Mouse (Mus musculus) liver, embryonic 14.5 days (tissue): ENCODE data around the gene Nadk2. TPM values are rescaled to one million over a fixed set of nuclear protein-coding genes. Genes with fewer than 3 reads are reported as not detected.
A peak's percentile ranks its signal among the peaks of the same experiment; 100 is the strongest.

Source experiments
- ATAC-seq: fragments of 200-750 bp; cut with Nextera tagmentation; 2 replicates; pipeline ENCODE4 v1.8.0; 2017; ENCODE audit warnings: moderate number of reproducible peaks, mild to moderate bottlenecking, moderate library complexity; ENCODE audit not compliant: insufficient read depth
- DNase-seq, 3 experiments: peaks; one replicate each; pipeline ENCODE4 v3.0.0-alpha.2; 2012 to 2013; ENCODE audit warnings: low read depth in 3 of 3, low spot score in 3 of 3
- H3K27ac ChIP-seq: fragments of 300-500 bp; sonication (generic); 2 replicates; pipeline ENCODE4 v1.5.1; 2014; ENCODE audit warnings: moderate library complexity, mild to moderate bottlenecking, control low read depth, inconsistent platforms
- H3K27me3 ChIP-seq: fragments of 300-500 bp; sonication (generic); 2 replicates; pipeline ENCODE4 v1.6.1; 2014; ENCODE audit warnings: mild to moderate bottlenecking, low read length, moderate library complexity; ENCODE audit not compliant: control insufficient read depth, insufficient read depth
- H3K36me3 ChIP-seq: fragments of 300-500 bp; sonication (generic); replicated peaks from 2 replicates; pipeline ENCODE4 v1.6.1; 2014; ENCODE audit warnings: low read depth; ENCODE audit not compliant: control insufficient read depth, insufficient read depth
- H3K4me1 ChIP-seq, 2 experiments: fragments of 200-500 bp in 1 of 2; fragments of 300-500 bp in 1 of 2; sonication (generic) in 1 of 2; replicated peaks; 2 replicates each; pipeline ENCODE4 v1.6.1; 2012 to 2014; ENCODE audit warnings: antibody characterized with exemption in 1 of 2, inconsistent platforms in 1 of 2, low read length in 1 of 2; ENCODE audit not compliant: control insufficient read depth in 2 of 2, insufficient read depth in 2 of 2
- H3K4me2 ChIP-seq: fragments of 300-500 bp; sonication (generic); 2 replicates; pipeline ENCODE4 v1.6.1; 2014; ENCODE audit warnings: low read depth, mild to moderate bottlenecking, control low read depth, moderate library complexity
- H3K4me3 ChIP-seq, 2 experiments: fragments of 200-500 bp in 1 of 2; fragments of 300-500 bp in 1 of 2; sonication (generic) in 1 of 2; 2 replicates each; pipeline ENCODE4 v1.5.1; 2012 to 2014; ENCODE audit warnings: low read depth in 2 of 2, low read length in 2 of 2, mild to moderate bottlenecking in 2 of 2, control low read depth in 1 of 2, inconsistent platforms in 1 of 2, moderate library complexity in 1 of 2; ENCODE audit not compliant: insufficient read depth in 1 of 2
- H3K9ac ChIP-seq: fragments of 300-500 bp; sonication (generic); replicated peaks from 2 replicates; pipeline ENCODE4 v1.6.1; 2014; ENCODE audit warnings: mild to moderate bottlenecking, control low read depth, moderate library complexity
- H3K9me3 ChIP-seq: fragments of 300-500 bp; sonication (generic); 2 replicates; pipeline ENCODE4 v1.6.1; 2016; ENCODE audit warnings: low read length, mixed read lengths; ENCODE audit not compliant: control insufficient read depth
- CTCF ChIP-seq: IDR thresholded peaks from 2 replicates; pipeline ENCODE4 v1.5.1; 2016; ENCODE audit warnings: antibody characterized with exemption, low read depth, control low read depth
- EP300 ChIP-seq: IDR thresholded peaks from 2 replicates; pipeline ENCODE4 v1.6.1; 2016; ENCODE audit warnings: antibody characterized with exemption, low read depth
- WGBS: fragments of 180-500 bp; shearing (Covaris S2); extraction: QIAGEN DNeasy Blood & Tissue Kit; methylation state at CpG from one replicate; pipeline ENCODE4 v1.1.7; 2014; ENCODE audit not compliant: insufficient replicate concordance; 5-methylcytosine and 5-hydroxymethylcytosine counted together
- polyA plus RNA-seq, 2 experiments: library from polyadenylated mRNA; depleted of rRNA in 1 of 2; stranded (reverse) in 1 of 2; unstranded in 1 of 2; fragments of >200 nt; fragmentation: Nextera tagmentation in 1 of 2; extraction: Ambion mirVana in 1 of 2; gene quantifications; 2 replicates each; pipeline versions ENCODE4 v1.2.1 to v1.2.3; 2012 to 2014

Gene Nadk2
- polyA plus RNA-seq, 2 experiments = 96.0 to 113 TPM

DNA sequence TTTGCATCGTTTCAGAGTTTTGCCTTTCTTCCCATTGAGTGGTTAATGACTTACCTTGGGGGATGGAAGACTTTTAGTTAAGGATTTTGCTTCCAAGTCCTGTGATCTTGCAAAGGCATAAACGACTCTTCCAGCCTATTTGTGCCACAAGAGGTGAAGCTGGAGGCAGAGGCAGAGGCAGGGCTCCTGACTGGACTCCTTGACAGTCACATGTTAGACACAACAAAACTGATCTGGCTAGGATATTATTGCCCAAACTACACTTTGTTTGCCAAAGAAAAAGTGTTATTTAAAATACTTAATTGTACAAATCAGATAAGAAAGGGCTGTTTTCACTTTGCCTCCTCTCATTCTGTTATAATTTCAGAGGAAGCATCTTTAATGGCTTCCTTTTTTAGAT is 3.1 kb downstream of the Nadk2 start:
- Histone ChIP-seq H3K9ac (peak overlapping the region; percentile 96), H3K4me2 (peak overlapping the region; percentile 95), H3K4me1 (peaks cover 47 to 55% of the 10 kb centered on the region in 2 experiments), H3K9me3 (no peaks in the 10 kb centered on the region), H3K4me3 (peak overlapping the region; percentile 81 to 90), H3K27ac (peak overlapping the region; percentile 96), H3K36me3 (peaks cover 22% of the 10 kb centered on the region), H3K27me3 (no peaks in the 10 kb centered on the region)
- 5% methylated on average over 2 of the region's 2 CpGs for WGBS
- TF ChIP-seq EP300 (no peak), CTCF (no peak)
- no peak for ATAC-seq
- no peak for DNase-seq

DNA sequence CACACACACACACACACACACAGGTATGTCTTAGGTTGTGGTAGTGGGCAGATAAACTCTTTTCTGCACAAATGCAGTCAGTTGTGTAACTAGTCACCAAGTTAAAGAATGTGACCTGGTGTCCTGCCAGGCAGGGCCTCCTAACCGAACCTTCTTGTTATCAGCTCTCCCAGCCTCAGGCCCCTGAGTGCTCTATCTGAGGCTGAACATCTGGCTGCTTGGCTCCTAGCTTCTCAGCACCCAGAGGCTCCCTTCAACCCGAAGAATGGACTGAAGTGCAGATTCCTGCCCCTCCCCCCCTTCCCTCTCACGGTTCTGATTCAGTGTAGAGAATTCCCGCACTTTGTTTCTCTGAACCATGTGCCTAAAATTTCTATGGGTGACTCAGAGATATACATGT is 3.6 kb downstream of the Nadk2 start:
- Histone ChIP-seq H3K27me3 (no peaks in the 10 kb centered on the region), H3K9ac (peak overlapping the region; percentile 96), H3K36me3 (peaks cover 22% of the 10 kb centered on the region), H3K4me3 (peak overlapping the region; percentile 81 to 90), H3K9me3 (no peaks in the 10 kb centered on the region), H3K27ac (peak overlapping the region; percentile 96), H3K4me1 (peaks cover 52 to 57% of the 10 kb centered on the region in 2 experiments), H3K4me2 (peak overlapping the region; percentile 95)
- 3% methylated on average over 4 of the region's 4 CpGs for WGBS
- no peak for TF ChIP-seq CTCF
- TF ChIP-seq EP300 = peak; percentile 99
- DNase-seq (peak; percentile 95 to 96 (median 95)), ATAC-seq (peak; percentile 73)

DNA sequence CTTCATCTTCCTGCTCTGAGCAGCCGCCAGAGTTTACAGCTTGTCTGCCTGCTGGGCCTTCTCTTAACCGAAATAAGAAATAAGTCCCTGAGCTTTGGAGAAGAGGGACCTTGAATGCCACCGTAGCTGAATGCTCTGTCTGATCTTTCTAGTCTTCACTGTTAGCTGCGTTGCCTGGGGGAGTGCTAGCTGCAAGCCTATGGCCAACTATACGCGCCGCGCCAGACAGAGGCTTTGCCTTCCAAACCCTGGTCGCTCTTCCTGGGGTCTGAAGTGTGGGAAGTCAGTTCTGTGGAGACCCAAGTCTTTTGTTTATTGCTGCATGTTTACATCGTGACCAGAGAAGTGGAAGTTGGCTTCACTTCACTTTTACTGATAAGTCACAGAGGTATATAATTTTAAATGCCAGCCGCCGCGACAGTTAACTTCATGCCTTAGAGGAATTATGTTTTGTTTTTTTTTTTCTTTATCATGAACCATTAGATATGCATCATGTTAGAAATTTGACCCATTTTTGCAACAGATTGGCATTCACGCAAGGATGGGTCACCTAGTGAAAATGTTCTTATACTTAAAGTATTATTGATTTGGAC is 4.6 kb downstream of the Nadk2 start:
- no peak for TF ChIP-seq EP300
- no peak for TF ChIP-seq CTCF
- Histone ChIP-seq H3K27ac (peak overlapping the region; percentile 96), H3K36me3 (peaks cover 22% of the 10 kb centered on the region), H3K9me3 (no peaks in the 10 kb centered on the region), H3K27me3 (no peaks in the 10 kb centered on the region), H3K4me3 (peak overlapping the region; percentile 81 to 90), H3K9ac (peak overlapping the region; percentile 79), H3K4me1 (peaks cover 53 to 55% of the 10 kb centered on the region in 2 experiments), H3K4me2 (peak overlapping the region; percentile 95)
- 19% methylated on average over 14 of the region's 14 CpGs for WGBS
- DNase-seq (no peak), ATAC-seq (no peak)

DNA sequence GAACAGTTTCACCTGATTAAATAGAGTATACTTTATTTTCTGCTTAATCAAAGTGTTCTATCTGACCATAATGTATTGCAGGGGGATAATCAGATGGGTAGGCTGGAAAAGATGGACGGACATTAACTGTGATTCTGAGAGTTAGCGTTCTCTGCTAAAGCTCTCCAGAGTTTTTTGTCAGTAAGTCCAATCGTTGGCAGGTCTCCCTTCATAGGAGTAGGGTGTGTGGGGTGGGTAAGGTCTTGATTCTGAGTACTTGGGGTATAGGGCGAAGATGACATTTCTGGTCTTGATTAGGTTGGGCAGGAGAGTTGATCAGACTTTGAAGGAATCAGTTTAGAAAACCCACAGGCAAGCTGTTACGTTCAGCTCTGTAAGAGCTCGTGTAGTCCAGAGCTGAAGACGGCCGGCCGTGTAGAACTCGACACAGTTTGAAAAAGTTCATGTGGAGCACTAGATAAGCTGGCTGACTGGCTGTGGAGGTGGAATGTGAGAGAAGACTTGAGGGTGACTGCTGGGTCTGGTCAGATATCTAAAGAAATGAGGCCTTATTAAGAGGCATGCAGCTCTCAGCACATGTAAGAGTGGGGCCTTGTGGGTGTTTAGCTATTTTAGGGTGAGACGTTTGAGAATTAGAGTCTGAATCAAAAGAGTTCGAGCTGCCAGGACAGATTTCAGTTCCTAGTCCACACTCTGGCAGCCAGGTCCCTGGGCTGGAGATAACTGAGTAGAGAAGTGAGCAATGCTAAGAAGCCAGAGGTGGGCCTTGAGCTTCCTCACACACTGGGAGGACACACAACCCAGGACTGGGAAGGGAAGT is 7.6 kb downstream of the Nadk2 start:
- peak; percentile 68 for TF ChIP-seq EP300
- TF ChIP-seq CTCF = no peak
- Histone ChIP-seq H3K27me3 (no peaks in the 10 kb centered on the region), H3K4me3 (peak overlapping the region; percentile 49 to 53), H3K4me1 (peaks cover 71 to 73% of the 10 kb centered on the region in 2 experiments), H3K27ac (peak overlapping the region; percentile 98), H3K4me2 (peak overlapping the region; percentile 95), H3K9ac (peak overlapping the region; percentile 72), H3K36me3 (peaks cover 31% of the 10 kb centered on the region), H3K9me3 (no peaks in the 10 kb centered on the region)
- WGBS = 8% methylated on average over 12 of the region's 12 CpGs
- DNase-seq (peak; percentile 68 to 77 (median 73)), ATAC-seq (peak; percentile 72)

DNA sequence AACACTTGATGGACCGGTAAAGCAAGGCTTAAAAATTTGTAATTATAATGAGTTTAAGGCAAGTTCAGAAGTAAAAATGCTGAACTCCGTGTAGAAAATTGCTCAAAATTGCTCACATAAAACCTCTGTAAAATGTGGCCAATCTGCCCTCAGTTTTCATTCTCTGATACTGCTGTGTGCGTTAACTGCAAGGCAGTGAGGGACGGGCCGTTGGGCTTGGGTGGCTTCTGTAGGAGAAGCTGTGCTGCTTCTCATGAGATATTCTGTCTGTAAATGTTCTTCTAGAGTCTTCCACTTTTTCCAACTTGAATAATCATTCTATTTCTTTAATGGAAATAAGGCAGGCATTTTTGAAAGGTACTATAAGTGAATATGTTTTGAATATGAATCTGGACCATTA is 8.6 kb downstream of the Nadk2 start:
- Histone ChIP-seq H3K36me3 (peaks cover 38% of the 10 kb centered on the region), H3K27ac (peak overlapping the region; percentile 98), H3K4me1 (peaks cover 68 to 73% of the 10 kb centered on the region in 2 experiments), H3K27me3 (no peaks in the 10 kb centered on the region), H3K9ac (peak overlapping the region; percentile 72), H3K4me2 (peak overlapping the region; percentile 95), H3K9me3 (no peaks in the 10 kb centered on the region), H3K4me3 (peak overlapping the region; percentile 34 to 49; a peak in 3 of 4 replicates)
- DNase-seq (no peak), ATAC-seq (no peak)
- TF ChIP-seq CTCF = no peak
- no peak for TF ChIP-seq EP300
- WGBS = 18% methylated on average over 5 of the region's 5 CpGs
